Comparison of ENCODE assay signal across 8 mouse cellular contexts in genomic region chr2:26578369-26578768, GRCm38 (mm10). TPM values are rescaled to one million over a fixed set of nuclear protein-coding genes. Genes with fewer than 3 reads are reported as not detected.
DNase-seq lines count a peak whose midpoint lies in the region; ATAC-seq and TF ChIP-seq lines count a peak whose summit lies in the region.

No protein-coding gene starts in this region.

- no peak for ATAC-seq in embryonic facial prominence, embryonic 14.5 days (ENCODE audit: low read depth)
- ATAC-seq in intestine, postnatal 0 days: no peak

- 24% methylated on average over 6 of the region's 6 CpGs for WGBS in embryonic facial prominence, embryonic 14.5 days
- 57% methylated on average over 6 of the region's 6 CpGs for WGBS in intestine, postnatal 0 days
- WGBS in lung, adult 2 months: 32% methylated on average over 6 of the region's 6 CpGs

- intact Hi-C loops in gastrocnemius, adult 2 months (cut with DNase I): no loop called here
- intact Hi-C loops in gastrocnemius, postnatal 36 days (cut with DNase I): no loop called here

- H3K4me1 ChIP-seq in embryonic facial prominence, embryonic 14.5 days (ENCODE audit: control insufficient read depth, insufficient read depth, low read length): peaks cover 19% of the 10 kb centered on the region
- no peaks in the 10 kb centered on the region for H3K4me1 ChIP-seq in intestine, postnatal 0 days (replicated peaks; ENCODE audit: control insufficient read depth, insufficient read depth, low read length)
- H3K4me1 ChIP-seq in lung, adult 2 months (ENCODE audit: control insufficient read depth, insufficient read depth, low read length): peaks cover 22% of the 10 kb centered on the region

- peak; percentile 45 for DNase-seq in gastrocnemius, adult 2 months
- DNase-seq in gastrocnemius, postnatal 36 days: no peak
- peak; percentile 63 for DNase-seq in embryonic facial prominence, embryonic 14.5 days (ENCODE audit: low spot score)
- peak; percentile 44 for DNase-seq in lung, adult 2 months
- no peak for DNase-seq in retina, embryonic 14.5 days (ENCODE audit: low spot score)
- DNase-seq in right cerebral cortex, postnatal 25 days: no peak
- DNase-seq in layer of hippocampus, adult 8-10 months (ENCODE audit: low spot score in 2 of 2): no peak

- peak overlapping the region; percentile 92 for H3K27ac ChIP-seq in gastrocnemius, adult 2 months
- peak overlapping the region; percentile 63 for H3K27ac ChIP-seq in embryonic facial prominence, embryonic 14.5 days (replicated peaks; ENCODE audit: low read depth, low read length)
- peak overlapping the region; percentile 24; the same call in 1 of the 2 replicates for H3K27ac ChIP-seq in intestine, postnatal 0 days (ENCODE audit: low read depth, low read length)

- no peaks in the 10 kb centered on the region for H3K9me3 ChIP-seq in embryonic facial prominence, embryonic 14.5 days (ENCODE audit: control insufficient read depth, low read length)
- H3K9me3 ChIP-seq in intestine, postnatal 0 days (ENCODE audit: control insufficient read depth): no peaks in the 10 kb centered on the region

- no peaks in the 10 kb centered on the region for H3K27me3 ChIP-seq in embryonic facial prominence, embryonic 14.5 days (replicated peaks; ENCODE audit: control insufficient read depth, insufficient read depth, low read length)
- H3K27me3 ChIP-seq in intestine, postnatal 0 days (replicated peaks; ENCODE audit: control insufficient read depth, insufficient read depth, low read length): no peaks in the 10 kb centered on the region

- H3K4me3 ChIP-seq in gastrocnemius, adult 2 months: peak overlapping the region; percentile 59
- H3K4me3 ChIP-seq in embryonic facial prominence, embryonic 14.5 days (ENCODE audit: low read depth, low read length): no peak overlapping the region
- no peak overlapping the region for H3K4me3 ChIP-seq in intestine, postnatal 0 days (ENCODE audit: low read depth, low read length)
- H3K4me3 ChIP-seq in lung, adult 2 months (replicated peaks; ENCODE audit: extremely low read depth, low read depth, low read length): peak overlapping the region; percentile 36

- no peak overlapping the region for H3K4me2 ChIP-seq in embryonic facial prominence, embryonic 14.5 days (ENCODE audit: low read depth, low read length)
- H3K4me2 ChIP-seq in intestine, postnatal 0 days (replicated peaks; ENCODE audit: low read depth): no peak overlapping the region

- no peak for TF ChIP-seq CTCF in gastrocnemius, adult 2 months (IDR thresholded peaks at IDR 0.05)
- TF ChIP-seq CTCF in intestine, postnatal 0 days (IDR thresholded peaks at IDR 0.05; ENCODE audit: low read depth): no peak
- TF ChIP-seq CTCF in lung, adult 2 months (IDR thresholded peaks at IDR 0.05; ENCODE audit: insufficient read depth, low read length): no peak

- H3K36me3 ChIP-seq in embryonic facial prominence, embryonic 14.5 days (ENCODE audit: control insufficient read depth, insufficient read depth, low read length): no peaks in the 10 kb centered on the region
- H3K36me3 ChIP-seq in intestine, postnatal 0 days (ENCODE audit: control insufficient read depth, insufficient read depth): no peaks in the 10 kb centered on the region

- TF ChIP-seq POLR2A in lung, adult 2 months (IDR thresholded peaks at IDR 0.05; ENCODE audit: borderline replicate concordance, extremely low read depth, low read depth, low read length): 0 out of 2 replicates have a peak, but pooled peaks have one; percentile 17

- H3K9ac ChIP-seq in embryonic facial prominence, embryonic 14.5 days (ENCODE audit: low read depth, low read length): 0 out of 2 replicates have a peak overlapping the region, but pooled peaks have one; percentile 6
- H3K9ac ChIP-seq in intestine, postnatal 0 days (ENCODE audit: low read depth, low read length): no peak overlapping the region

RNA-seq across cellular contexts. Expression of gene Egfl7, which starts 1.4 kb away (rescaled TPM):
- total RNA-seq in gastrocnemius, adult 2 months (2021): 10 to 100 TPM; 34.4 to 53.7 TPM
- total RNA-seq in gastrocnemius, postnatal 36 days (2021): 10 to 100 TPM; 50.0 to 62.2 TPM
- polyA plus RNA-seq in embryonic facial prominence, embryonic 14.5 days (2014; fragmentation: Nextera tagmentation; extraction: Ambion mirVana): 110 and 119 TPM in 2 replicates
- polyA plus RNA-seq in intestine, postnatal 0 days (2015; fragmentation: Nextera tagmentation; extraction: Ambion mirVana): 54.4 and 65.2 TPM in 2 replicates
- polyA plus RNA-seq in lung, adult 2 months (2012; rRNA removed): 1,942 and 2,032 TPM in 2 replicates
- 10 to 100 TPM; 62.4 to 90.7 (median 72.7) TPM for total RNA-seq in layer of hippocampus, adult 8-10 months (2022)

RNA-seq across cellular contexts. Expression of gene Gm20532, which starts 8.1 kb away (rescaled TPM):
- total RNA-seq in gastrocnemius, adult 2 months (2021): not detected
- total RNA-seq in gastrocnemius, postnatal 36 days (2021): not detected
- not detected in 2 replicates for polyA plus RNA-seq in embryonic facial prominence, embryonic 14.5 days (2014; fragmentation: Nextera tagmentation; extraction: Ambion mirVana)
- not detected in 2 replicates for polyA plus RNA-seq in intestine, postnatal 0 days (2015; fragmentation: Nextera tagmentation; extraction: Ambion mirVana)
- not detected in 2 replicates for polyA plus RNA-seq in lung, adult 2 months (2012; rRNA removed)
- total RNA-seq in layer of hippocampus, adult 8-10 months (2022): not detected

RNA-seq across cellular contexts. Expression of gene Agpat2, which starts 25.8 kb away (rescaled TPM):
- 1 to 10 TPM; 2.8 to 7.3 TPM for total RNA-seq in gastrocnemius, adult 2 months (2021)
- 1 to 10 TPM; 5.6 to 5.9 TPM for total RNA-seq in gastrocnemius, postnatal 36 days (2021)
- 25.1 and 26.7 TPM in 2 replicates for polyA plus RNA-seq in embryonic facial prominence, embryonic 14.5 days (2014; fragmentation: Nextera tagmentation; extraction: Ambion mirVana)
- 124 and 128 TPM in 2 replicates for polyA plus RNA-seq in intestine, postnatal 0 days (2015; fragmentation: Nextera tagmentation; extraction: Ambion mirVana)
- 106 and 134 TPM in 2 replicates for polyA plus RNA-seq in lung, adult 2 months (2012; rRNA removed)
- total RNA-seq in layer of hippocampus, adult 8-10 months (2022): 1 to 10 TPM; 1.1 to 4.9 (median 3.7) TPM

RNA-seq across cellular contexts. Expression of gene Fam69b, which starts 49.9 kb away (rescaled TPM):
- total RNA-seq in gastrocnemius, adult 2 months (2021): 1 to 10 TPM; 1.0 to 2.3 TPM
- 1 to 10 TPM; 1.6 to 2.3 TPM for total RNA-seq in gastrocnemius, postnatal 36 days (2021)
- polyA plus RNA-seq in embryonic facial prominence, embryonic 14.5 days (2014; fragmentation: Nextera tagmentation; extraction: Ambion mirVana): 31.1 and 40.1 TPM in 2 replicates
- polyA plus RNA-seq in intestine, postnatal 0 days (2015; fragmentation: Nextera tagmentation; extraction: Ambion mirVana): 6.8 and 6.9 TPM in 2 replicates
- polyA plus RNA-seq in lung, adult 2 months (2012; rRNA removed): 13.1 and 15.1 TPM in 2 replicates
- 10 to 100 TPM; 66.1 to 70.8 (median 68.5) TPM for total RNA-seq in layer of hippocampus, adult 8-10 months (2022)

Comparison
In these comparisons a context has a peak if more than half of its experiments do, and no peak if none do; other contexts are left out.
1. DNase-seq: peak in gastrocnemius, adult 2 months (single experiment), embryonic facial prominence, embryonic 14.5 days (single experiment) and lung, adult 2 months (single experiment); none in gastrocnemius, postnatal 36 days (0 of 2), retina, embryonic 14.5 days (single experiment), right cerebral cortex, postnatal 25 days (single experiment) and layer of hippocampus, adult 8-10 months (0 of 2).
2. H3K27ac ChIP-seq: peak in every context shown above with its lines; median percentile 92 in gastrocnemius, adult 2 months; 63 in embryonic facial prominence, embryonic 14.5 days; 24 in intestine, postnatal 0 days.
3. H3K4me3 ChIP-seq: peak in gastrocnemius, adult 2 months (single experiment) and lung, adult 2 months (single experiment); none in embryonic facial prominence, embryonic 14.5 days (single experiment) and intestine, postnatal 0 days (single experiment).